Mouse (Mus musculus) MEL (cell line): ENCODE measurements around the gene Hnf1a. TPM values are rescaled to one million over a fixed set of nuclear protein-coding genes. Genes with fewer than 3 reads are reported as not detected.
A peak's percentile ranks its signal among the peaks of the same experiment; 100 is the strongest.

Experiments used
- DNase-seq: peaks from one replicate; pipeline ENCODE4 v3.0.0; 2011; ENCODE audit warnings: low read depth, low spot score
- H3K27ac ChIP-seq: 2 replicates; pipeline ENCODE4 v1.5.1; 2012; ENCODE audit warnings: low read depth, mild to moderate bottlenecking, control low read depth, low read length, moderate library complexity; ENCODE audit not compliant: control insufficient read depth
- H3K27me3 ChIP-seq, 2 experiments: fragments of 150-350 bp in 1 of 2; sonication (generic) in 1 of 2; 2 replicates each; pipeline ENCODE4 v1.6.1; 2012; ENCODE audit warnings: low read length in 2 of 2, mild to moderate bottlenecking in 2 of 2, improper control_type of control experiment in 1 of 2, moderate library complexity in 1 of 2; ENCODE audit not compliant: insufficient read depth in 2 of 2, control insufficient read depth in 1 of 2
- H3K36me3 ChIP-seq, 2 experiments: 2 replicates each; pipeline ENCODE4 v1.6.1; 2012 to 2014; ENCODE audit warnings: low read length in 2 of 2, improper control_type of control experiment in 1 of 2, inconsistent platforms in 1 of 2, mild to moderate bottlenecking in 1 of 2; ENCODE audit not compliant: insufficient read depth in 2 of 2, control insufficient read depth in 1 of 2
- H3K4me1 ChIP-seq, 2 experiments: fragments of 150-350 bp in 1 of 2; sonication (generic) in 1 of 2; 2 replicates each; pipeline ENCODE4 v1.6.1; 2012; ENCODE audit warnings: low read length in 2 of 2, improper control_type of control experiment in 1 of 2, mild to moderate bottlenecking in 1 of 2; ENCODE audit not compliant: insufficient read depth in 2 of 2, control insufficient read depth in 1 of 2
- H3K4me3 ChIP-seq, 2 experiments: fragments of 150-350 bp in 1 of 2; sonication (generic) in 1 of 2; 2 replicates each; pipeline ENCODE4 v1.5.1; 2012; ENCODE audit warnings: low read depth in 2 of 2, low read length in 2 of 2, mild to moderate bottlenecking in 2 of 2, moderate library complexity in 2 of 2, control low read depth in 1 of 2, improper control_type of control experiment in 1 of 2; ENCODE audit not compliant: control insufficient read depth in 1 of 2, insufficient read depth in 1 of 2
- H3K79me2 ChIP-seq: 2 replicates; pipeline ENCODE4 v1.6.1; 2012; ENCODE audit warnings: mild to moderate bottlenecking, low read length, moderate library complexity; ENCODE audit not compliant: control insufficient read depth, poor library complexity, insufficient read depth
- H3K9ac ChIP-seq: 2 replicates; pipeline ENCODE4 v1.6.1; 2012; ENCODE audit warnings: low read depth, mild to moderate bottlenecking, control low read depth, low read length, moderate library complexity; ENCODE audit not compliant: control insufficient read depth, poor library complexity, severe bottlenecking
- H3K9me3 ChIP-seq: fragments of 150-350 bp; sonication (generic); replicated peaks from 2 replicates; pipeline ENCODE4 v1.6.1; 2012; ENCODE audit warnings: mild to moderate bottlenecking, low read length, improper control_type of control experiment, moderate library complexity; ENCODE audit not compliant: insufficient read depth
- BHLHE40 ChIP-seq: IDR thresholded peaks from 2 replicates; pipeline ENCODE4 v1.6.1; 2012; ENCODE audit warnings: low read depth, mild to moderate bottlenecking, inconsistent platforms, low read length, improper control_type of control experiment, borderline replicate concordance
- CHD1 ChIP-seq: IDR thresholded peaks from 2 replicates; pipeline ENCODE4 v1.6.1; 2012; ENCODE audit warnings: low read depth, mild to moderate bottlenecking, inconsistent platforms, low read length, improper control_type of control experiment
- CHD2 ChIP-seq: IDR thresholded peaks from 2 replicates; pipeline ENCODE4 v1.6.1; 2011; ENCODE audit warnings: low read length, improper control_type of control experiment
- CTCF ChIP-seq, 3 experiments: IDR thresholded peaks in 2 of 3; conservative IDR thresholded peaks in 1 of 3; 2 replicates each; pipeline ENCODE4 v1.5.1; 2011 to 2012; ENCODE audit warnings: low read length in 3 of 3, low read depth in 2 of 3, mild to moderate bottlenecking in 2 of 3, improper control_type of control experiment in 1 of 3, inconsistent platforms in 1 of 3, mixed read lengths in 1 of 3, moderate library complexity in 1 of 3; ENCODE audit not compliant: control insufficient read depth in 1 of 3, insufficient read depth in 1 of 3, poor library complexity in 1 of 3, severe bottlenecking in 1 of 3
- E2F4 ChIP-seq: IDR thresholded peaks from 2 replicates; pipeline ENCODE4 v1.6.1; 2011; ENCODE audit warnings: low read depth, low read length, improper control_type of control experiment, borderline replicate concordance
- ELF1 ChIP-seq: IDR thresholded peaks from 2 replicates; pipeline ENCODE4 v1.6.1; 2014; ENCODE audit warnings: low read depth, mild to moderate bottlenecking, inconsistent platforms, low read length, improper control_type of control experiment, moderate library complexity
- EP300 ChIP-seq, 2 experiments: IDR thresholded peaks; 2 replicates each; pipeline ENCODE4 v1.6.1; 2011; ENCODE audit warnings: improper control_type of control experiment in 2 of 2, low read length in 2 of 2, low read depth in 1 of 2, mild to moderate bottlenecking in 1 of 2
- ETS1 ChIP-seq: IDR thresholded peaks from 2 replicates; pipeline ENCODE4 v1.6.1; 2012; ENCODE audit warnings: low read depth, mild to moderate bottlenecking, inconsistent platforms, low read length, improper control_type of control experiment, moderate library complexity
- GABPA ChIP-seq: IDR thresholded peaks from 2 replicates; pipeline ENCODE4 v1.6.1; 2012; ENCODE audit warnings: low read depth, mild to moderate bottlenecking, inconsistent platforms, low read length, improper control_type of control experiment, moderate library complexity
- GATA1 ChIP-seq: IDR thresholded peaks from 2 replicates; pipeline ENCODE4 v1.6.1; 2011; ENCODE audit warnings: low read depth, low read length, improper control_type of control experiment
- HCFC1 ChIP-seq: IDR thresholded peaks from 2 replicates; pipeline ENCODE4 v1.6.1; 2012; ENCODE audit warnings: low read depth, mild to moderate bottlenecking, inconsistent platforms, low read length, improper control_type of control experiment, moderate library complexity
- JUND ChIP-seq: IDR thresholded peaks from 2 replicates; pipeline ENCODE4 v1.6.1; 2011; ENCODE audit warnings: low read depth, mild to moderate bottlenecking, improper control_type of control experiment, low read length
- MAFK ChIP-seq: IDR thresholded peaks from 2 replicates; pipeline ENCODE4 v1.6.1; 2011; ENCODE audit warnings: low read depth, mild to moderate bottlenecking, low read length, improper control_type of control experiment, borderline replicate concordance
- MAX ChIP-seq: IDR thresholded peaks from 2 replicates; pipeline ENCODE4 v1.6.1; 2011; ENCODE audit warnings: low read length, improper control_type of control experiment
- MEF2A ChIP-seq: IDR thresholded peaks from 2 replicates; pipeline ENCODE4 v1.6.1; 2014; ENCODE audit warnings: low read depth, mild to moderate bottlenecking, inconsistent platforms, low read length, improper control_type of control experiment; ENCODE audit not compliant: poor library complexity, insufficient replicate concordance, severe bottlenecking; ENCODE audit errors: extremely low read depth
- MXI1 ChIP-seq: IDR thresholded peaks from 2 replicates; pipeline ENCODE4 v1.6.1; 2011; ENCODE audit warnings: mild to moderate bottlenecking, low read depth, low read length, improper control_type of control experiment
- MYB ChIP-seq: IDR thresholded peaks from 2 replicates; pipeline ENCODE4 v1.6.1; 2011; ENCODE audit warnings: mild to moderate bottlenecking, low read depth, low read length, improper control_type of control experiment
- MYC ChIP-seq: IDR thresholded peaks from 2 replicates; pipeline ENCODE4 v1.6.1; 2011; ENCODE audit warnings: low read depth, mild to moderate bottlenecking, low read length, improper control_type of control experiment, moderate library complexity
- NELFE ChIP-seq: IDR thresholded peaks from 2 replicates; pipeline ENCODE4 v1.6.1; 2011; ENCODE audit warnings: low read depth, low read length, improper control_type of control experiment
- NRF1 ChIP-seq: IDR thresholded peaks from 2 replicates; pipeline ENCODE4 v1.6.1; 2014; ENCODE audit warnings: low read depth, mild to moderate bottlenecking, inconsistent platforms, low read length, improper control_type of control experiment, moderate library complexity; ENCODE audit not compliant: poor library complexity, insufficient read depth, severe bottlenecking
- POLR2A ChIP-seq, 2 experiments: IDR thresholded peaks; 2 replicates each; pipeline ENCODE4 v1.6.1; 2011 to 2012; ENCODE audit warnings: low read length in 2 of 2, mild to moderate bottlenecking in 2 of 2, control low read depth in 1 of 2, improper control_type of control experiment in 1 of 2, low read depth in 1 of 2, moderate library complexity in 1 of 2; ENCODE audit not compliant: control insufficient read depth in 1 of 2, insufficient read depth in 1 of 2, poor library complexity in 1 of 2
- POLR2AphosphoS2 ChIP-seq: IDR thresholded peaks from 2 replicates; pipeline ENCODE4 v1.6.1; 2011; ENCODE audit warnings: low read length, improper control_type of control experiment
- POLR2AphosphoS5 ChIP-seq: IDR thresholded peaks from 2 replicates; pipeline ENCODE4 v1.6.1; 2012; ENCODE audit warnings: low read depth, borderline replicate concordance, mild to moderate bottlenecking, inconsistent platforms, low read length, moderate library complexity, mixed read lengths
- RAD21 ChIP-seq: IDR thresholded peaks from 2 replicates; pipeline ENCODE4 v1.6.1; 2011; ENCODE audit warnings: mild to moderate bottlenecking, low read depth, low read length, improper control_type of control experiment
- RCOR1 ChIP-seq: IDR thresholded peaks from 2 replicates; pipeline ENCODE4 v1.6.1; 2012; ENCODE audit warnings: low read depth, mild to moderate bottlenecking, inconsistent platforms, low read length, improper control_type of control experiment
- SIN3A ChIP-seq: IDR thresholded peaks from 2 replicates; pipeline ENCODE4 v1.6.1; 2012; ENCODE audit warnings: low read length, improper control_type of control experiment, inconsistent platforms
- SMC3 ChIP-seq: IDR thresholded peaks from 2 replicates; pipeline ENCODE4 v1.6.1; 2011; ENCODE audit warnings: low read depth, low read length, improper control_type of control experiment
- TAL1 ChIP-seq: IDR thresholded peaks from 2 replicates; pipeline ENCODE4 v1.6.1; 2012; ENCODE audit warnings: mild to moderate bottlenecking, inconsistent platforms, low read length, moderate library complexity, mixed read lengths
- TBP ChIP-seq: IDR thresholded peaks from 2 replicates; pipeline ENCODE4 v1.8.0; 2011; ENCODE audit warnings: low read depth, low read length, improper control_type of control experiment
- TCF12 ChIP-seq: IDR thresholded peaks from 2 replicates; pipeline ENCODE4 v1.6.1; 2014; ENCODE audit warnings: low read depth, mild to moderate bottlenecking, inconsistent platforms, low read length, improper control_type of control experiment, moderate library complexity
- UBTF ChIP-seq: IDR thresholded peaks from 2 replicates; pipeline ENCODE4 v1.6.1; 2012; ENCODE audit warnings: low read depth, mild to moderate bottlenecking, inconsistent platforms, low read length, improper control_type of control experiment, moderate library complexity, borderline replicate concordance; ENCODE audit not compliant: insufficient read depth
- USF1 ChIP-seq: IDR thresholded peaks from 2 replicates; pipeline ENCODE4 v1.6.1; 2014; ENCODE audit warnings: low read depth, mild to moderate bottlenecking, inconsistent platforms, low read length, improper control_type of control experiment, moderate library complexity
- USF2 ChIP-seq, 2 experiments: IDR thresholded peaks; 2 replicates each; pipeline ENCODE4 v1.6.1; 2011 to 2012; ENCODE audit warnings: improper control_type of control experiment in 2 of 2, low read length in 2 of 2, borderline replicate concordance in 1 of 2, inconsistent platforms in 1 of 2, low read depth in 1 of 2, mild to moderate bottlenecking in 1 of 2; ENCODE audit not compliant: insufficient read depth in 1 of 2
- ZC3H11A ChIP-seq: IDR thresholded peaks from 2 replicates; pipeline ENCODE4 v1.6.1; 2012; ENCODE audit warnings: low read depth, mild to moderate bottlenecking, inconsistent platforms, low read length, improper control_type of control experiment
- ZMIZ1 ChIP-seq: IDR thresholded peaks from 2 replicates; pipeline ENCODE4 v1.6.1; 2012; ENCODE audit warnings: low read depth, mild to moderate bottlenecking, inconsistent platforms, low read length, improper control_type of control experiment, moderate library complexity
- ZNF384 ChIP-seq: IDR thresholded peaks from 2 replicates; pipeline ENCODE4 v1.6.1; 2012; ENCODE audit warnings: low read depth, mild to moderate bottlenecking, inconsistent platforms, low read length, improper control_type of control experiment
- polyA plus RNA-seq, 2 experiments: library from polyadenylated mRNA; stranded (reverse) in 1 of 2; unstranded in 1 of 2; fragments of >175 nt in 1 of 2; fragments of >200 nt in 1 of 2; gene quantifications; 2 replicates each; pipeline versions ENCODE4 v1.2.1 to v1.2.4; 2012; ENCODE audit warnings: low replicate concordance in 2 of 2, low read depth in 1 of 2; ENCODE audit not compliant: insufficient read length in 2 of 2, insufficient read depth in 1 of 2, missing spikeins in 1 of 2
- total RNA-seq: library from RNA; depleted of rRNA; stranded (reverse); fragments of 300-350 nt; gene quantifications from 2 replicates; pipeline ENCODE4 v1.2.3, GENCODE M21; 2012

The Hnf1a gene
- total and polyA plus RNA-seq, 3 experiments: 0.08 to 0.28 TPM; not detected in 1

- H3K79me2 ChIP-seq: peaks cover 42% of the 10 kb centered on the region
- no peaks in the 10 kb centered on the region for H3K27me3 ChIP-seq
- peaks cover 0 to 43% of the 10 kb centered on the region in 2 experiments; a peak in 2 of 4 replicates for H3K36me3 ChIP-seq
- peak; percentile 93 for DNase-seq
- peaks cover 16 to 40% of the 10 kb centered on the region in 2 experiments for H3K4me1 ChIP-seq
- peak within 1 kb of the TSS; percentile 96 for H3K9ac ChIP-seq
- peak within 1 kb of the TSS; percentile 69 for H3K27ac ChIP-seq
- no peaks in the 10 kb centered on the region for H3K9me3 ChIP-seq
- peak within 1 kb of the TSS; percentile 84 to 85 for H3K4me3 ChIP-seq
- no peak for TF ChIP-seq TAL1
- no peak for TF ChIP-seq UBTF
- TF ChIP-seq SMC3: no peak
- TF ChIP-seq MXI1: peak; percentile 82
- no peak for TF ChIP-seq CHD2
- no peak for TF ChIP-seq GATA1
- no peak for TF ChIP-seq RCOR1
- TF ChIP-seq USF1: peak; percentile 98
- peak; percentile 89 to 95 for TF ChIP-seq POLR2A (IDR thresholded peaks at IDR 0.05; ENCODE audit: control insufficient read depth in 1 of 2, insufficient read depth in 1 of 2, low read depth in 1 of 2, low read length in 2 of 2, poor library complexity in 1 of 2)
- no peak for TF ChIP-seq RAD21
- no peak for TF ChIP-seq MEF2A
- peak; percentile 93 for TF ChIP-seq NELFE
- TF ChIP-seq CHD1: no peak
- TF ChIP-seq NRF1: peak; percentile 93
- TF ChIP-seq ZMIZ1: peak; percentile 89
- peak in 1 of 3 experiments; percentile 24; a peak in 1 of 6 replicates for TF ChIP-seq CTCF (IDR thresholded peaks at IDR 0.05 in 2 of 3, conservative IDR thresholded peaks at IDR 0.05 in 1 of 3; ENCODE audit: control insufficient read depth in 1 of 3, insufficient read depth in 1 of 3, low read depth in 2 of 3, low read length in 3 of 3, poor library complexity in 1 of 3, severe bottlenecking in 1 of 3)
- no peak for TF ChIP-seq MYC
- no peak for TF ChIP-seq GABPA
- peak; percentile 30 for TF ChIP-seq ETS1
- TF ChIP-seq ZNF384: no peak
- peak; percentile 98 for TF ChIP-seq MAX
- peak; percentile 72; the same call in 1 of the 2 replicates for TF ChIP-seq HCFC1
- TF ChIP-seq BHLHE40: peak; percentile 97
- peak; percentile 60; the same call in 1 of the 2 replicates for TF ChIP-seq TBP
- TF ChIP-seq SIN3A: peak; percentile 80
- TF ChIP-seq POLR2AphosphoS5: no peak
- TF ChIP-seq E2F4: no peak; the same call in 1 of the 2 replicates
- peak; percentile 67; the same call in 1 of the 2 replicates for TF ChIP-seq MYB
- peak; percentile 81; the same call in 1 of the 2 replicates for TF ChIP-seq POLR2AphosphoS2
- 0 out of 4 replicates have a peak, but pooled peaks of 1 of the 2 experiments have one; percentile 6 for TF ChIP-seq EP300 (IDR thresholded peaks at IDR 0.05; ENCODE audit: low read depth in 1 of 2, low read length in 2 of 2)
- TF ChIP-seq TCF12: peak; percentile 75
- 0 out of 2 replicates have a peak, but pooled peaks have one; percentile 30 for TF ChIP-seq ELF1
- TF ChIP-seq ZC3H11A: no peak
- TF ChIP-seq USF2 (IDR thresholded peaks at IDR 0.05; ENCODE audit: borderline replicate concordance in 1 of 2, insufficient read depth in 1 of 2, low read depth in 1 of 2, low read length in 2 of 2): peak; percentile 95 to 99
- TF ChIP-seq JUND: no peak
- no peak for TF ChIP-seq MAFK
These were observed 39.8 kb upstream of the Hnf1a start, which contains the start of gene Sppl3 for GRCm38 (mm10) chr5:115010577-115011216. TSS of gene Sppl3 (plus strand) at chr5:115011137.
